Mouse (Mus musculus) MEL (cell line): Measurements from ENCODE around the gene Tspan4. TPM values are rescaled to one million over a fixed set of nuclear protein-coding genes. Genes with fewer than 3 reads are reported as not detected.

Experiments used
- DNase-seq: peaks from one replicate; pipeline ENCODE4 v3.0.0; 2011; ENCODE audit warnings: low read depth, low spot score
- H3K27ac ChIP-seq: 2 replicates; pipeline ENCODE4 v1.5.1; 2012; ENCODE audit warnings: low read depth, mild to moderate bottlenecking, control low read depth, low read length, moderate library complexity; ENCODE audit not compliant: control insufficient read depth
- H3K27me3 ChIP-seq, 2 experiments: fragments of 150-350 bp in 1 of 2; sonication (generic) in 1 of 2; 2 replicates each; pipeline ENCODE4 v1.6.1; 2012; ENCODE audit warnings: low read length in 2 of 2, mild to moderate bottlenecking in 2 of 2, improper control_type of control experiment in 1 of 2, moderate library complexity in 1 of 2; ENCODE audit not compliant: insufficient read depth in 2 of 2, control insufficient read depth in 1 of 2
- H3K36me3 ChIP-seq, 2 experiments: 2 replicates each; pipeline ENCODE4 v1.6.1; 2012 to 2014; ENCODE audit warnings: low read length in 2 of 2, improper control_type of control experiment in 1 of 2, inconsistent platforms in 1 of 2, mild to moderate bottlenecking in 1 of 2; ENCODE audit not compliant: insufficient read depth in 2 of 2, control insufficient read depth in 1 of 2
- H3K4me1 ChIP-seq, 2 experiments: fragments of 150-350 bp in 1 of 2; sonication (generic) in 1 of 2; 2 replicates each; pipeline ENCODE4 v1.6.1; 2012; ENCODE audit warnings: low read length in 2 of 2, improper control_type of control experiment in 1 of 2, mild to moderate bottlenecking in 1 of 2; ENCODE audit not compliant: insufficient read depth in 2 of 2, control insufficient read depth in 1 of 2
- H3K4me3 ChIP-seq, 2 experiments: fragments of 150-350 bp in 1 of 2; sonication (generic) in 1 of 2; 2 replicates each; pipeline ENCODE4 v1.5.1; 2012; ENCODE audit warnings: low read depth in 2 of 2, low read length in 2 of 2, mild to moderate bottlenecking in 2 of 2, moderate library complexity in 2 of 2, control low read depth in 1 of 2, improper control_type of control experiment in 1 of 2; ENCODE audit not compliant: control insufficient read depth in 1 of 2, insufficient read depth in 1 of 2
- H3K79me2 ChIP-seq: 2 replicates; pipeline ENCODE4 v1.6.1; 2012; ENCODE audit warnings: mild to moderate bottlenecking, low read length, moderate library complexity; ENCODE audit not compliant: control insufficient read depth, poor library complexity, insufficient read depth
- H3K9ac ChIP-seq: 2 replicates; pipeline ENCODE4 v1.6.1; 2012; ENCODE audit warnings: low read depth, mild to moderate bottlenecking, control low read depth, low read length, moderate library complexity; ENCODE audit not compliant: control insufficient read depth, poor library complexity, severe bottlenecking
- H3K9me3 ChIP-seq: fragments of 150-350 bp; sonication (generic); replicated peaks from 2 replicates; pipeline ENCODE4 v1.6.1; 2012; ENCODE audit warnings: mild to moderate bottlenecking, low read length, improper control_type of control experiment, moderate library complexity; ENCODE audit not compliant: insufficient read depth
- CHD2 ChIP-seq: IDR thresholded peaks from 2 replicates; pipeline ENCODE4 v1.6.1; 2011; ENCODE audit warnings: low read length, improper control_type of control experiment
- ELF1 ChIP-seq: IDR thresholded peaks from 2 replicates; pipeline ENCODE4 v1.6.1; 2014; ENCODE audit warnings: low read depth, mild to moderate bottlenecking, inconsistent platforms, low read length, improper control_type of control experiment, moderate library complexity
- EP300 ChIP-seq, 2 experiments: IDR thresholded peaks; 2 replicates each; pipeline ENCODE4 v1.6.1; 2011; ENCODE audit warnings: improper control_type of control experiment in 2 of 2, low read length in 2 of 2, low read depth in 1 of 2, mild to moderate bottlenecking in 1 of 2
- ETS1 ChIP-seq: IDR thresholded peaks from 2 replicates; pipeline ENCODE4 v1.6.1; 2012; ENCODE audit warnings: low read depth, mild to moderate bottlenecking, inconsistent platforms, low read length, improper control_type of control experiment, moderate library complexity
- GABPA ChIP-seq: IDR thresholded peaks from 2 replicates; pipeline ENCODE4 v1.6.1; 2012; ENCODE audit warnings: low read depth, mild to moderate bottlenecking, inconsistent platforms, low read length, improper control_type of control experiment, moderate library complexity
- GATA1 ChIP-seq: IDR thresholded peaks from 2 replicates; pipeline ENCODE4 v1.6.1; 2011; ENCODE audit warnings: low read depth, low read length, improper control_type of control experiment
- HCFC1 ChIP-seq: IDR thresholded peaks from 2 replicates; pipeline ENCODE4 v1.6.1; 2012; ENCODE audit warnings: low read depth, mild to moderate bottlenecking, inconsistent platforms, low read length, improper control_type of control experiment, moderate library complexity
- JUND ChIP-seq: IDR thresholded peaks from 2 replicates; pipeline ENCODE4 v1.6.1; 2011; ENCODE audit warnings: low read depth, mild to moderate bottlenecking, improper control_type of control experiment, low read length
- KAT2A ChIP-seq: conservative IDR thresholded peaks from 2 replicates; pipeline ENCODE4 v1.6.1; 2012; ENCODE audit warnings: low read depth, low read length, improper control_type of control experiment, inconsistent platforms
- MAFK ChIP-seq: IDR thresholded peaks from 2 replicates; pipeline ENCODE4 v1.6.1; 2011; ENCODE audit warnings: low read depth, mild to moderate bottlenecking, low read length, improper control_type of control experiment, borderline replicate concordance
- MAZ ChIP-seq: IDR thresholded peaks from 2 replicates; pipeline ENCODE4 v1.6.1; 2012; ENCODE audit warnings: low read depth, mild to moderate bottlenecking, inconsistent platforms, low read length, improper control_type of control experiment
- MEF2A ChIP-seq: IDR thresholded peaks from 2 replicates; pipeline ENCODE4 v1.6.1; 2014; ENCODE audit warnings: low read depth, mild to moderate bottlenecking, inconsistent platforms, low read length, improper control_type of control experiment; ENCODE audit not compliant: poor library complexity, insufficient replicate concordance, severe bottlenecking; ENCODE audit errors: extremely low read depth
- MXI1 ChIP-seq: IDR thresholded peaks from 2 replicates; pipeline ENCODE4 v1.6.1; 2011; ENCODE audit warnings: mild to moderate bottlenecking, low read depth, low read length, improper control_type of control experiment
- NELFE ChIP-seq: IDR thresholded peaks from 2 replicates; pipeline ENCODE4 v1.6.1; 2011; ENCODE audit warnings: low read depth, low read length, improper control_type of control experiment
- NRF1 ChIP-seq: IDR thresholded peaks from 2 replicates; pipeline ENCODE4 v1.6.1; 2014; ENCODE audit warnings: low read depth, mild to moderate bottlenecking, inconsistent platforms, low read length, improper control_type of control experiment, moderate library complexity; ENCODE audit not compliant: poor library complexity, insufficient read depth, severe bottlenecking
- POLR2A ChIP-seq, 2 experiments: IDR thresholded peaks; 2 replicates each; pipeline ENCODE4 v1.6.1; 2011 to 2012; ENCODE audit warnings: low read length in 2 of 2, mild to moderate bottlenecking in 2 of 2, control low read depth in 1 of 2, improper control_type of control experiment in 1 of 2, low read depth in 1 of 2, moderate library complexity in 1 of 2; ENCODE audit not compliant: control insufficient read depth in 1 of 2, insufficient read depth in 1 of 2, poor library complexity in 1 of 2
- POLR2AphosphoS5 ChIP-seq: IDR thresholded peaks from 2 replicates; pipeline ENCODE4 v1.6.1; 2012; ENCODE audit warnings: low read depth, borderline replicate concordance, mild to moderate bottlenecking, inconsistent platforms, low read length, moderate library complexity, mixed read lengths
- SIN3A ChIP-seq: IDR thresholded peaks from 2 replicates; pipeline ENCODE4 v1.6.1; 2012; ENCODE audit warnings: low read length, improper control_type of control experiment, inconsistent platforms
- TAL1 ChIP-seq: IDR thresholded peaks from 2 replicates; pipeline ENCODE4 v1.6.1; 2012; ENCODE audit warnings: mild to moderate bottlenecking, inconsistent platforms, low read length, moderate library complexity, mixed read lengths
- USF1 ChIP-seq: IDR thresholded peaks from 2 replicates; pipeline ENCODE4 v1.6.1; 2014; ENCODE audit warnings: low read depth, mild to moderate bottlenecking, inconsistent platforms, low read length, improper control_type of control experiment, moderate library complexity
- ZC3H11A ChIP-seq: IDR thresholded peaks from 2 replicates; pipeline ENCODE4 v1.6.1; 2012; ENCODE audit warnings: low read depth, mild to moderate bottlenecking, inconsistent platforms, low read length, improper control_type of control experiment
- ZNF384 ChIP-seq: IDR thresholded peaks from 2 replicates; pipeline ENCODE4 v1.6.1; 2012; ENCODE audit warnings: low read depth, mild to moderate bottlenecking, inconsistent platforms, low read length, improper control_type of control experiment
- polyA plus RNA-seq, 2 experiments: library from polyadenylated mRNA; stranded (reverse) in 1 of 2; unstranded in 1 of 2; fragments of >175 nt in 1 of 2; fragments of >200 nt in 1 of 2; gene quantifications; 2 replicates each; pipeline versions ENCODE4 v1.2.1 to v1.2.4; 2012; ENCODE audit warnings: low replicate concordance in 2 of 2, low read depth in 1 of 2; ENCODE audit not compliant: insufficient read length in 2 of 2, insufficient read depth in 1 of 2, missing spikeins in 1 of 2
- total RNA-seq: library from RNA; depleted of rRNA; stranded (reverse); fragments of 300-350 nt; gene quantifications from 2 replicates; pipeline ENCODE4 v1.2.3, GENCODE M21; 2012

The Tspan4 gene
- total and polyA plus RNA-seq, 3 experiments: 97.9 to 110 TPM; not detected in 1

DNA sequence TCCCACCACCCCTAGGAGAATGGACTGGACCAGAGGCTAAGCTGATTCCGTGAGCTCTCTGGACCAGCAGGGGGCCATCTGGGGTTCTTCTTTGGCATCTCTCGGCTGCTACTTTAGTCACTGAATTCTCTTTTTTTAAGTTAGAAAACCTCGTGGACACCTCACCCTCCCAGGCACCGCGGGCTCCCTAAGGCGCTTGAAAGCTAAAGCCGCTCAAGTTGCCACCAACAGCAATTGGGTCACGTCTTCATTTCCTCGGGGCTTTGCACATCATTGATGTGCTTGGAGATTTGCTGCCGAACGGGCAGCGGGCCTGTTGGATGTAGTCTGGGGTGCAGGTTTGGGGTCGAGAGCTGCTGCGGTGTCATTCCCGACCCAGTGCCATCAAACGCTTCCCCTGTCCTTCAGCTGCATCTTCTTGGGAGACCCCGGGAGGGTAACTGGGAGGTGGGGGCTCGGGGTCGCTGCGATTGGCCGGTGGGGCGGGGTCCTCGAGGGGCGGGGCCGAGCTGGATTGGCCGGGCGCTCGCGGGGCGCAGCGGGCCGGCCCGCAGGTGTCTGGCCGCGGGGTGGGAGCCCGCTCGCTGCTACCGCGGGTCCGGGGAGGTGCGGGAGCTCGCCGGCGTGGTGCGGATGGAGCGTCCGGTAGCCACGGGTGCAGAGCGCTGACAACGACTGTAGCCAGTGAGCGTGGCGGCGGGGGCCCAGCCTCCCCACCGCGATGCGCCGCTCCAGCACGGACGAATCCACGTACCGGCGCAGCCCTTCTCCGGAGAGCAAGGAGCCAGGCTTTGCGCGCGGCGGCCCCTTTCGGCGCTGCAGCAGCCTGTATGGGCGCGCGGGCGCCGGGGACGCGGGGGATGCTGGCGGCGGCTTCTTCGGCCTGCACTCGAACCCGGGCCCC lies 6.7 kb downstream of the Tspan4 start:
- no peak overlapping the region for H3K9ac ChIP-seq
- H3K36me3 ChIP-seq: peaks cover 0 to 7% of the 10 kb centered on the region in 2 experiments; a peak in 2 of 4 replicates
- no peak for DNase-seq
- no peaks in the 10 kb centered on the region for H3K27me3 ChIP-seq
- peaks cover 14% of the 10 kb centered on the region for H3K79me2 ChIP-seq
- peaks cover 0 to 12% of the 10 kb centered on the region in 2 experiments; a peak in 3 of 4 replicates for H3K4me1 ChIP-seq
- no peak overlapping the region for H3K4me3 ChIP-seq
- no peak overlapping the region for H3K27ac ChIP-seq
- no peaks in the 10 kb centered on the region for H3K9me3 ChIP-seq
- TF ChIP-seq NRF1: no peak
- no peak for TF ChIP-seq POLR2A (IDR thresholded peaks at IDR 0.05; ENCODE audit: control insufficient read depth in 1 of 2, insufficient read depth in 1 of 2, low read depth in 1 of 2, low read length in 2 of 2, poor library complexity in 1 of 2)

DNA sequence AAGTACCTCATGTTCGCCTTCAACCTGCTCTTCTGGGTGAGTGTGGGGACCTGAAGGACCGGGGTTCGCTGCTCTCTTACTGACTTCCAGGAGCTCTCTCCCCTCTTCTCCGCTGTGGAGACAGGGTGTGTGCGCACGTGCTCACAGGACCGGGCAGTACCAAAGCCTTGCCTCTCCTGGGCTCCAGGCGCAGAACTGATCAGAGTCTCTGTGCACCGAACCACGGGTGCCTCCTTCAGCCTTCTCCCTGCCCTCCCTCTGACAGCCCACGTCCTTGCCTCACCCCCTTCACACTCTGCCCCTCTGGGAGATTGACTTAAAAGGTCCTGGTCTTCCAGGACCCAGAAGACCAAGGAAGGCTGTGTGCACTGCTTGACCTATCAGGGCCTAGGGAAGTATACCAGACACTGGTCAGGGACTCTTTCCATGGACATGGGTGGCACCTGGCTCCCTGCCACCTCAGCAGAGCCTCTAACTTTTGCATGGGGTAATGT lies 7.5 kb downstream of the Tspan4 start:
- Histone ChIP-seq H3K9me3 (no peaks in the 10 kb centered on the region), H3K4me1 (peaks cover 0 to 4% of the 10 kb centered on the region in 2 experiments; a peak in 2 of 4 replicates), H3K9ac (no peak overlapping the region), H3K27ac (no peak overlapping the region), H3K27me3 (no peaks in the 10 kb centered on the region), H3K36me3 (peaks cover 0 to under 1% of the 10 kb centered on the region in 2 experiments; a peak in 1 of 4 replicates), H3K79me2 (peaks cover 6% of the 10 kb centered on the region), H3K4me3 (no peak overlapping the region)
- no peak for TF ChIP-seq MXI1
- TF ChIP-seq CHD2: no peak
- no peak for TF ChIP-seq ZNF384
- TF ChIP-seq MAFK: no peak
- no peak for TF ChIP-seq USF1
- no peak for TF ChIP-seq POLR2A (IDR thresholded peaks at IDR 0.05; ENCODE audit: control insufficient read depth in 1 of 2, insufficient read depth in 1 of 2, low read depth in 1 of 2, low read length in 2 of 2, poor library complexity in 1 of 2)
- no peak for TF ChIP-seq GABPA
- no peak for TF ChIP-seq POLR2AphosphoS5
- no peak for TF ChIP-seq MAZ
- no peak for TF ChIP-seq HCFC1
- no peak for DNase-seq

DNA sequence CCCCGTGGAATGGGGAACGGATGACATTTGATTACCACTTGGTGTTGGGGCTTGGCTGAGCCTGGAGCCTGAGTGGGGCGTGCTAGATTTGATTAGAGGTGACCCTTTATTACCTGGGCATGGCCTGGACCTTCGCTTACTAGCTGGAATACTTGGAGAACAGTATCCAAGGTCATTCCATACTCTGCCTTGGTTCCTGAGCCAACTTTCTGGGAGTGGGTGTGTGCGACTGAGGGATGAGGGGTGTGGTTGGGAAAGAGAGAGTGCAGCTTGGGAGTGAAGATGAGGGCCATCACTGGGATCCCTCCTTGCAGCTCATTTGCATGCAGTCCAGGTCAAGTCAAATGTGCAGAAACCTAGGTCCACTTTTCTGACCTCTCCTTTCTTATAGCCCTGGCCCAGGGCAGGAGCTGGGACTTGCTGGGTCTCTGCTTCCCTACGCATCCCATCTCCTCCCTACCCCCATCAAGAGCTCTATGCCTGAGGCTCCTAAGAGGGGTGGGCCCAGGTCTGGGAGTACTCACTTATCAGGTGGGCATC lies 8.1 kb downstream of the Tspan4 start:
- no peak overlapping the region for H3K27ac ChIP-seq
- H3K9ac ChIP-seq: no peak overlapping the region
- no peaks in the 10 kb centered on the region for H3K27me3 ChIP-seq
- no peaks in the 10 kb centered on the region for H3K4me1 ChIP-seq
- no peaks in the 10 kb centered on the region for H3K9me3 ChIP-seq
- peaks cover 2% of the 10 kb centered on the region; the same call in 1 of the 2 replicates for H3K79me2 ChIP-seq
- DNase-seq: no peak
- no peaks in the 10 kb centered on the region for H3K36me3 ChIP-seq
- no peak overlapping the region for H3K4me3 ChIP-seq
- TF ChIP-seq ELF1 (no peak), MEF2A (no peak), NELFE (no peak), MXI1 (no peak), JUND (no peak), TAL1 (no peak), ZC3H11A (no peak), SIN3A (no peak), GATA1 (no peak), MAFK (no peak), EP300 (IDR thresholded peaks at IDR 0.05; ENCODE audit: low read depth in 1 of 2, low read length in 2 of 2) (no peak), ETS1 (no peak), POLR2AphosphoS5 (no peak), GABPA (no peak), KAT2A (no peak)
